Mouse (Mus musculus): Measurements from ENCODE around the gene Vac14. TPM values are rescaled to one million over a fixed set of nuclear protein-coding genes. Genes with fewer than 3 reads are reported as not detected.

Gene Vac14
- polyA plus RNA-seq, 1 experiment from 2014 or later, result 16.1 TPM

DNA sequence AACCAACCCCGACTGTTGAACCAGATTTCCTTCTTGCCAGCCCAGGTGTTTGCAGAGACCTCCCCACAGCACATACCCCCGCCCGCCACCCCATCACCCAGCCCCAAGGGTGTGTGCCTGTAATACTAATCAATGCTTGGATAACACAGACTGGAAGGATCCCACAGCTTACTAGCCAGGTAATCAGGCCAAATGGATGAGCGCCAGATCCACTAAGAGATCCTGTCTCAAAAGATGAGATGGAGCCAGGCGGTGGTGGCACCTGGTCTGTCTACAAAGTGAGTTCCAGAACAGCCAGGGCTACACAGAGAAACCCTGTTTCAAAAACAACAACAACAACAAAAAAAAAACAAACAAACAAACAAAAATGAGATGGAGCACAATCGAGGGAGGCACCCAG is 148.9 kb downstream of the Vac14 start:
- no peak for DNase-seq (ENCODE audit: low spot score)
- Histone ChIP-seq H3K27me3 (ENCODE audit: insufficient read depth, low read length) (no peaks in the 10 kb centered on the region), H3K4me1 (replicated peaks; ENCODE audit: insufficient read depth, low read length) (no peaks in the 10 kb centered on the region), H3K36me3 (ENCODE audit: insufficient read depth, low read length) (no peaks in the 10 kb centered on the region), H3K27ac (no peak overlapping the region), H3K9ac (ENCODE audit: low read depth, low read length) (no peak overlapping the region), H3K9me3 (replicated peaks; ENCODE audit: low read length) (no peaks in the 10 kb centered on the region), H3K4me2 (ENCODE audit: low read length) (no peak overlapping the region), H3K4me3 (replicated peaks; ENCODE audit: low read depth, low read length) (no peak overlapping the region)
- no peak for TF ChIP-seq CTCF (IDR thresholded peaks at IDR 0.05; ENCODE audit: low read depth)
- 91% methylated on average over 6 of the region's 6 CpGs for WGBS
- ATAC-seq (replicated peaks; ENCODE audit: low FRiP score, low read depth), result no peak

Other genes with a start within 250 kb of the Vac14 start
- gene Mtss1l, start 102.9 kb downstream of the Vac14 start, polyA plus RNA-seq (2015; fragmentation: Nextera tagmentation; extraction: Ambion mirVana), result 8.7 and 12.4 TPM in 2 replicates
- 5.2 and 7.5 TPM in 2 replicates for gene Il34, start 187.3 kb downstream of the Vac14 start, polyA plus RNA-seq (2015; fragmentation: Nextera tagmentation; extraction: Ambion mirVana)
- gene Cog4, start 228.0 kb downstream of the Vac14 start, polyA plus RNA-seq (2015; fragmentation: Nextera tagmentation; extraction: Ambion mirVana), result 47.2 and 57.3 TPM in 2 replicates
- gene Sf3b3, start 228.2 kb downstream of the Vac14 start, polyA plus RNA-seq (2015; fragmentation: Nextera tagmentation; extraction: Ambion mirVana), result 80.1 and 89.4 TPM in 2 replicates